Mouse (Mus musculus) liver, adult 2 months (tissue): ENCODE measurements around the gene Bap1.

Experiments used
- CTCF ChIP-seq: fragments of 200-500 bp; IDR thresholded peaks from 2 replicates; pipeline ENCODE4 v1.5.1; 2011; ENCODE audit warnings: low read depth, low read length, control low read depth
- POLR2A ChIP-seq: fragments of 200-500 bp; IDR thresholded peaks from 2 replicates; pipeline ENCODE4 v1.6.1; 2011; ENCODE audit warnings: low read length, control low read depth; ENCODE audit not compliant: insufficient read depth; ENCODE audit errors: extremely low read depth

- no peak for TF ChIP-seq CTCF
- TF ChIP-seq POLR2A: no peak
Observed at GRCm38 (mm10) chr14:31260932-31261331, 9.7 kb downstream of the Bap1 start.
